Mouse (Mus musculus): ENCODE measurements around the gene Cdk11b. TPM values are rescaled to one million over a fixed set of nuclear protein-coding genes. Genes with fewer than 3 reads are reported as not detected.
"Not testable (repeated sequence)": the region's sequence is repeated elsewhere in the genome, so short reads cannot be mapped to it uniquely, and the experiment has no call there.

Gene Cdk11b
- polyA plus RNA-seq, 2 experiments from 2014 or later: 121 to 144 TPM

GRCm38 (mm10) chr4:155606825-155607224, 17.8 kb upstream of the Cdk11b start:
- ATAC-seq: no peak

GRCm38 (mm10) chr4:155611860-155612259, 12.8 kb upstream of the Cdk11b start:
- ATAC-seq: no peak

- no peak for ATAC-seq
Measured at GRCm38 (mm10) chr4:155613264-155613663, 11.4 kb upstream of the Cdk11b start.

- ATAC-seq: no peak
Measured at GRCm38 (mm10) chr4:155618321-155618720, 6.3 kb upstream of the Cdk11b start.

- ATAC-seq: no peak
Measured at GRCm38 (mm10) chr4:155630267-155630666, 5.6 kb downstream of the Cdk11b start.

GRCm38 (mm10) chr4:155635766-155636499, 11.3 kb downstream of the Cdk11b start:
- no peak for ATAC-seq

GRCm38 (mm10) chr4:155643531-155643930, 18.9 kb downstream of the Cdk11b start:
- no peak for ATAC-seq

- not testable (repeated sequence) for ATAC-seq
Measured at GRCm38 (mm10) chr4:155645308-155645707, 20.7 kb downstream of the Cdk11b start, which contains the start of gene Gm10563. Gm10563 (minus strand) TSS chr4:155645408.

GRCm38 (mm10) chr4:155645721-155646120, 21.1 kb downstream of the Cdk11b start:
- ATAC-seq: no peak

GRCm38 (mm10) chr4:155649355-155649754, 24.7 kb downstream of the Cdk11b start:
- no peak for ATAC-seq

- ATAC-seq: no peak
Measured at GRCm38 (mm10) chr4:155651553-155652269, 27.1 kb downstream of the Cdk11b start.

GRCm38 (mm10) chr4:155652283-155653085, 27.8 kb downstream of the Cdk11b start:
- ATAC-seq: no peak

GRCm38 (mm10) chr4:155653086-155653450, 28.4 kb downstream of the Cdk11b start, which contains the start of gene Mmp23:
Mmp23 (minus strand) TSS chr4:155653384.
- no peak for ATAC-seq

- no peak for ATAC-seq
Measured at GRCm38 (mm10) chr4:155653451-155654182, 29.0 kb downstream of the Cdk11b start.

- no peak for ATAC-seq
Measured at GRCm38 (mm10) chr4:155654183-155654455, 29.5 kb downstream of the Cdk11b start.

- peak; percentile 87 for ATAC-seq
Measured at GRCm38 (mm10) chr4:155654456-155655298, 30.0 kb downstream of the Cdk11b start.

GRCm38 (mm10) chr4:155656214-155656751, 31.6 kb downstream of the Cdk11b start:
- ATAC-seq: no peak

GRCm38 (mm10) chr4:155658961-155659360, 34.3 kb downstream of the Cdk11b start:
- no peak for ATAC-seq

- no peak for ATAC-seq
Measured at GRCm38 (mm10) chr4:155660641-155661040, 36.0 kb downstream of the Cdk11b start.

- no peak for ATAC-seq
Measured at GRCm38 (mm10) chr4:155666903-155667302, 42.2 kb downstream of the Cdk11b start.

All from CD4-positive, CD25-positive, alpha-beta regulatory T cell, adult 4 months (primary cell).